Mouse (Mus musculus) hindbrain, embryonic 13.5 days (tissue): ENCODE results near the gene Ralb. TPM values are rescaled to one million over a fixed set of nuclear protein-coding genes. Genes with fewer than 3 reads are reported as not detected.

Source experiments
- ATAC-seq: fragments of 200-750 bp; cut with Nextera tagmentation; 2 replicates; pipeline ENCODE4 v1.8.0; 2017; ENCODE audit warnings: moderate TSS enrichment; ENCODE audit not compliant: low FRiP score
- H3K27ac ChIP-seq: fragments of 300-500 bp; sonication (generic); 2 replicates; pipeline ENCODE4 v1.5.1; 2015; ENCODE audit warnings: inconsistent platforms, mild to moderate bottlenecking, moderate library complexity
- H3K27me3 ChIP-seq: fragments of 300-500 bp; sonication (generic); 2 replicates; pipeline ENCODE4 v1.6.1; 2015; ENCODE audit warnings: mild to moderate bottlenecking, inconsistent platforms
- H3K36me3 ChIP-seq: fragments of 300-500 bp; sonication (generic); 2 replicates; pipeline ENCODE4 v1.6.1; 2015; ENCODE audit warnings: mild to moderate bottlenecking, inconsistent platforms
- H3K4me1 ChIP-seq: fragments of 300-500 bp; sonication (generic); replicated peaks from 2 replicates; pipeline ENCODE4 v1.6.1; 2015; ENCODE audit warnings: inconsistent platforms
- H3K4me2 ChIP-seq: fragments of 300-500 bp; sonication (generic); 2 replicates; pipeline ENCODE4 v1.6.1; 2015; ENCODE audit warnings: inconsistent platforms, mild to moderate bottlenecking, moderate library complexity
- H3K4me3 ChIP-seq: fragments of 300-500 bp; sonication (generic); 2 replicates; pipeline ENCODE4 v1.5.1; 2015; ENCODE audit warnings: mild to moderate bottlenecking, inconsistent platforms
- H3K9ac ChIP-seq: fragments of 300-500 bp; sonication (generic); 2 replicates; pipeline ENCODE4 v1.6.1; 2015; ENCODE audit warnings: mild to moderate bottlenecking, inconsistent platforms
- H3K9me3 ChIP-seq: fragments of 300-500 bp; sonication (generic); 2 replicates; pipeline ENCODE4 v1.6.1; 2016; ENCODE audit warnings: inconsistent platforms
- WGBS: fragments of 180-500 bp; shearing (Covaris S2); methylation state at CpG from one replicate; pipeline ENCODE4 v1.1.7; 2015; 5-methylcytosine and 5-hydroxymethylcytosine counted together
- polyA plus RNA-seq: library from polyadenylated mRNA; unstranded; fragments of >200 nt; fragmentation: Nextera tagmentation; extraction: Ambion mirVana; gene quantifications from 2 replicates; pipeline ENCODE4 v1.2.1, GENCODE M21; 2015

The Ralb gene
- polyA plus RNA-seq, 1 experiment from 2014 or later: 67.3 TPM

DNA sequence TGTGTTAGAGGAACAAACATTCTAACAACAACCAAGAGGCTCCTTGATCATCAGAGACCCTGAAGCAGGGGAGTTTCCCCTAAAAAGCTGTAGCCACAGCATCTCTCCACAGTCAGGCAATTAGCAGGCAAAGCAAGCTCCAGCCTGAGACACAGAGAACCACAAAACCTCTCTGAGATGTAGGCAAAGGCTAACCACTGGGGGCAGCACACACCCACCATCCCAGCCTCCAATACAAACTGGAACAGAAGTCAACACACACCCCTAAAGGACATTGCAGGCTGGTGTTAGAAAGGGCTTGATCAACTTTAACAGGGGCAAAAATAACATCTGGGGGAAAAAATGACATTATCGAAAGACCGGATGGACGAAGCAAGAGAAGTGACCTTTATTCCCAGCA, 20.1 kb downstream of the Ralb start:
- Histone ChIP-seq H3K36me3 (peaks cover 8% of the 10 kb centered on the region), H3K4me2 (no peak overlapping the region), H3K27ac (no peak overlapping the region), H3K4me1 (peaks cover 17% of the 10 kb centered on the region), H3K9ac (no peak overlapping the region), H3K4me3 (no peak overlapping the region), H3K27me3 (no peaks in the 10 kb centered on the region), H3K9me3 (no peaks in the 10 kb centered on the region)
- WGBS: 62% methylated on average over 3 of the region's 3 CpGs
- no peak for ATAC-seq

DNA sequence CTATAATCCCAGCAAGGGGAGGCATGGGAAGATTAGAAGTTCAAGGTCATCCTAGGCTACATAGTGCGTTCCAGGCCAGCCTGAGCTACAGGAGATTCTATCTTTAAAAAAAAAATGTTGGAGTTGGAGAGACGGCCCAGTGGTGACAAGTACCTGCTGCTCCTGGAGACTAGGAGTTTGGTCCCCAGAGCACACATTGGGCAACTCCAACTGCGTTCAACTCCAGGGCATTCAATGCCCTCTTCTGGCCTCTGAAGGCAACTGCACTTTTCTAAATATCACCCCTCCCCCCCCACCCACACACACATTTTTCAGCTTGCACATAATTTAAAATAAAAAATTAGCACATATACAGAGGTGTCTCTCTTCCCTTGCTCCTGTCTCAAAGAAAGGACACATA, 21.7 kb downstream of the Ralb start:
- no peaks in the 10 kb centered on the region for H3K9me3 ChIP-seq
- no peaks in the 10 kb centered on the region for H3K27me3 ChIP-seq
- H3K4me3 ChIP-seq: no peak overlapping the region
- H3K4me1 ChIP-seq: peaks cover 14% of the 10 kb centered on the region
- 68% methylated on average over 3 of the region's 3 CpGs for WGBS
- ATAC-seq: no peak
- H3K36me3 ChIP-seq: peaks cover 8% of the 10 kb centered on the region
- H3K4me2 ChIP-seq: no peak overlapping the region
- H3K9ac ChIP-seq: no peak overlapping the region
- no peak overlapping the region for H3K27ac ChIP-seq

DNA sequence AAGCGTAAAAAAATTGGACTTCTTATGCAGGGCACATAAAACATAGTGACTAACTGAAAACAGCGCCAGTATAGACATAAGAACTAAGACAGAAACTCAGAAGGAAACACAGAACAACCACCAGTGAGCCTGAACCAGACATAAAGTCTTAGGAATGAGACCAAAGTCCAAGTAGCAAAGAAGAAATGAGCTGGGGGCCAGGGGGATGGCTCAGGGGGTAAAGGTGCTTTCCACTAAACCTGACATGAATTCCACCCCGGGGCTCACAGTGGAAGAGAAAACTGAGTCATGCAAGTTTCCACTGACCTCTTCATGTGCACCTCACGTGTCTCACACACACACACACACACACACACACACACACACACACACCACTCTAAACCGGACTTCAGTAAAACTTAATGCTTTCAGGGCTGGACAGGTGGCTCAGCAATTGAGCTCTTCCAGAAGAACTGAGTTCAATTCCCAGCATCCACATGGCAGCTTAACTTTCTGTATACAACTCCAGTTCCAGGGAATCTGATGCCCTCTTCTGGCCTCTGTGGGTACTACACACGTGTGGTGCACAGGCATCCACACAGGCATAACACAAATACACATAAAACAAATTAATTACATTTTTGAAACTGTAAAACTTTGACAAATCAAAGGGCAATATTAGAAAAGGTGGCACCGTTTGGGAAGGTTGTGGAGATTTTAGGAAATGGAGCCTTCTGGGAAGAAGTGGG, 23.2 kb downstream of the Ralb start:
- Histone ChIP-seq H3K36me3 (peaks cover 8% of the 10 kb centered on the region), H3K4me3 (no peak overlapping the region), H3K9me3 (no peaks in the 10 kb centered on the region), H3K9ac (no peak overlapping the region), H3K27ac (no peak overlapping the region), H3K4me1 (no peaks in the 10 kb centered on the region), H3K27me3 (no peaks in the 10 kb centered on the region), H3K4me2 (no peak overlapping the region)
- WGBS: 97% methylated on average over 7 of the region's 7 CpGs
- no peak for ATAC-seq

DNA sequence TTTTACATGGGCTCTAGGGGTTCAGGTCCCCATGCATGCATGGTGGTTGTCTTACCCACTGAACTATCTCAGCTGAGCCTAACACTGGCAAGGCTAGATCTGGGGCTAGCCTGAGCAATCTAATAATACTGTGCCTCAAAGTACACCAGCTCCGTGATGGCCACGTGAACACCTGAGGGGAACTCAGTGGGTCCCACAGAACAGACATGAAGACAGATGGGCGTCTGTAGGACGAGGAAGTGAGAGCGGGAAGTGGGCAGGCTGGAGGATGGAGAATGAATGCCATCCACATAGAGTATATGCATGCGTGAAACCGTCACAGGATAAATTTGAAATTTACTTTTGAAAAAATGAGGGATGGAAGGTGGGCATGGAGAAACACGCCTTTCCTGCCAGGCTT, 23.9 kb downstream of the Ralb start:
- no peaks in the 10 kb centered on the region for H3K9me3 ChIP-seq
- H3K27me3 ChIP-seq: no peaks in the 10 kb centered on the region
- ATAC-seq: no peak
- no peak overlapping the region for H3K9ac ChIP-seq
- no peak overlapping the region for H3K27ac ChIP-seq
- no peaks in the 10 kb centered on the region for H3K4me1 ChIP-seq
- no peak overlapping the region for H3K4me3 ChIP-seq
- H3K36me3 ChIP-seq: peaks cover 8% of the 10 kb centered on the region
- H3K4me2 ChIP-seq: no peak overlapping the region
- WGBS: 95% methylated on average over 8 of the region's 8 CpGs

DNA sequence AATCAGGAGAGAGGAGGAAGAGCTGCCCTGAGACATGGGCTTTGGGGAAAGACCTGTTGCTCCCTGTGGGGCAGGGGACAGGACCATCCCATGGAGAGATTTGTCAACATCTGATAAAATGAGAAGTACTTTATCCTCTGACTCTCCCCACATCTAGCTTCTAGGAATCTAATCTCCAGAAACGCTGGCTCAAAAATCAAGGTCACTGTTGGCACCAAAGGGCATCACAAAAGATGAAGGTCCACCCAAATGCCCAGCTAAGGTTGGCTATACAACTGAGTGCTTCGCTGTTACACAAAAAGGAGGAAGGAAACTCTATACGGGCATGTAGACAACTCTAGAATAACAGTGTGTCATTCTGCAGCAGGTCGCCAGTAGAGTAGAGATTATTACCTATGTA, 25.0 kb downstream of the Ralb start:
- Histone ChIP-seq H3K27ac (no peak overlapping the region), H3K9ac (no peak overlapping the region), H3K4me3 (no peak overlapping the region), H3K4me1 (no peaks in the 10 kb centered on the region), H3K36me3 (peaks cover 14% of the 10 kb centered on the region), H3K4me2 (no peak overlapping the region), H3K27me3 (no peaks in the 10 kb centered on the region), H3K9me3 (no peaks in the 10 kb centered on the region)
- no peak for ATAC-seq
- 89% methylated on average over 4 of the region's 4 CpGs for WGBS

DNA sequence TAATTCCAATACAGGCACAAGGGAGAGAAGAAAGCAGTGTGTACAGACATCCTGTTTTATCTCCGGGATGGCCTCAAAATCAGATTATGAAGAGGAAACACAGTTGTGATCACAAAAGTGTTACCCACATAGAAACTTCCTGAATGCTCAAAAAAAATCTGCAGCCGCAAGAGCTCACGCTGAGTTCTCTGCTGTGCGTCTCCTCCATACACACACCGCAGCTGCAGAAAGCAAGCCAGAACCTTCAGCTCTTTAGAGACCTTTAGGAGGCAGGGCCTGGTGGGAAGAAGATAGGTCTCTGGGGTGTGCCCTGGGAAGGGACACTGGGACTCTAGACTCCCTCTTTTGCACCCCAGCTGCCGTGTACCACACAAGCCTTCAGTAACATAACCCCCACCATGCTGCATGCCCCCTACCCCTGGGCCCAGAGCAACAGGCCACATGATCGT, 27.7 kb downstream of the Ralb start:
- no peak for ATAC-seq
- Histone ChIP-seq H3K27me3 (no peaks in the 10 kb centered on the region), H3K9me3 (no peaks in the 10 kb centered on the region), H3K4me3 (no peak overlapping the region), H3K4me2 (no peak overlapping the region), H3K36me3 (peaks cover 21% of the 10 kb centered on the region), H3K9ac (no peak overlapping the region), H3K4me1 (peaks cover 7% of the 10 kb centered on the region), H3K27ac (no peak overlapping the region)
- WGBS: 80% methylated on average over 7 of the region's 7 CpGs

DNA sequence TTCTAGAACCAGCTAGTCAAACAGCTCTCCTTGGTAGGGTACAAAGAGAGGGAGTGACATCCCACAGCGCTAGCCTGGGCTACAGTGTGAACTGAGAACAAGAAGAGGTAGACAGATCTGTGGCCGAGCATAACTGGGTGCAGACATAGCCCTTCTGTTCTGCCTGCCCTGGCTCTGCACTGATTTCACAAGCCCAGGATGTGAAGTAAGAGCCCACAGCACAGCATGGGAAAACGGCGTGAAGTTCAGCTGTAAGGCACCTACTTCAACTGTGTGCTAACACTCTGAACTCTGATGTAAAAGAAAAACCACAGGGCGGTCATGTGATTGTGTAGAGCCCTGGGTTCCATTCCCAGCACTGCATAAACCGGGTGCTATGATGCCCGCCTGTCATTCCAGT, 29.9 kb downstream of the Ralb start:
- no peak for ATAC-seq
- Histone ChIP-seq H3K27me3 (no peaks in the 10 kb centered on the region), H3K36me3 (peaks cover 30% of the 10 kb centered on the region), H3K4me3 (no peak overlapping the region), H3K4me2 (no peak overlapping the region), H3K9me3 (no peaks in the 10 kb centered on the region), H3K4me1 (peaks cover 13% of the 10 kb centered on the region), H3K9ac (no peak overlapping the region), H3K27ac (no peak overlapping the region)
- WGBS: 92% methylated on average over 7 of the region's 7 CpGs

DNA sequence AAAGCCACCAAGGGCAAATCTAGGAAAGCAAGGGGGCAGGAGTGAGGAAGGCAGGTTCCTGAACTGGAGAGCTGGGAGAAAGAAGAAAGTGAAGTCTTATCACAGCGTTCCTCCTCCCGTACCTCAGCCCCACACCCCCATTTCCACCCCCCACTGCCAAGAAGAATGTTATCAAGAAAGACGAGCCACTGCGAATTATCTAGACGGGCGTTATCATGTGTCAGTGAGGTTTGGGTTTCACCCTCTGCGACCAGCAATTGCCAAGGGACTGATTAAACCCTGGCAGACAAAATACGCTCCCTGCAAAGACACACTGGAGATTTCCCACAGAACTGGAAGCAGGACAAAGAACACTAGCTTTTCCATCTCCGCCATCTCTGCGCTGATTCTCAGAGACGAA, 31.9 kb downstream of the Ralb start:
- Histone ChIP-seq H3K9ac (peak overlapping the region; percentile 25; the same call in 1 of the 2 replicates), H3K27me3 (no peaks in the 10 kb centered on the region), H3K9me3 (no peaks in the 10 kb centered on the region), H3K27ac (no peak overlapping the region), H3K36me3 (peaks cover 38% of the 10 kb centered on the region), H3K4me2 (no peak overlapping the region), H3K4me1 (peaks cover 13% of the 10 kb centered on the region), H3K4me3 (no peak overlapping the region)
- WGBS: 46% methylated on average over 11 of the region's 11 CpGs
- ATAC-seq: no peak

DNA sequence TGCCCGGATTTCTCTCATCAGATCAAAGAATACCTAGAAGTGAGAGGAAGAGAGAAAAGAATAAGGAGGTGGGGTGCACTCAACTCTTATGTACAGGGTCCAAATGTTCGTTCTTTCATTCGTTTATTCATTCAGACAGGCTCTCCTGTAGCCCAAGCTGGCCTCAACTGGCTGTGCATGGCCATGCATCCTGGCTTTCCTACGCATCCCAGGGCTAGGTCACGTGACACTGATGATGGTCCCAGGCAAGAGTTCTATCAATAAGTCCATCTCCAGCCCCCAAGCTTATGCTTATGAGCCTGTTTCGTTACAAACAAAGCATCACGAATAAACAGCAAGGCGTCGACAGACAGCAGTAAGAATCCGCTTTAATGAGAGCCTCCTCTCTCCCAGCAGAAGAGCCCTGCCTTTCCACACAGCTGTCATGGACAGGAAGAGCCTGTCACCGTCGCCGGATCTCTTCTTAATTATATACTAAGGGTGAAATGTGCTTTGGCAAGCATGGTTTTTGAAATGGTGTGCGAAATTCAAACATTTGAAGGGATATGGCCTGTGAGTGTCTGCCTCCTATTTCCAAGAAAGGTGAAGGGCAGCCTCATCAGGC, 32.7 kb downstream of the Ralb start:
- no peak overlapping the region for H3K4me2 ChIP-seq
- no peak overlapping the region for H3K9ac ChIP-seq
- H3K27me3 ChIP-seq: no peaks in the 10 kb centered on the region
- peaks cover 38% of the 10 kb centered on the region for H3K36me3 ChIP-seq
- no peak overlapping the region for H3K4me3 ChIP-seq
- ATAC-seq: no peak
- H3K9me3 ChIP-seq: no peaks in the 10 kb centered on the region
- peaks cover 13% of the 10 kb centered on the region for H3K4me1 ChIP-seq
- H3K27ac ChIP-seq: no peak overlapping the region
- 58% methylated on average over 14 of the region's 14 CpGs for WGBS

DNA sequence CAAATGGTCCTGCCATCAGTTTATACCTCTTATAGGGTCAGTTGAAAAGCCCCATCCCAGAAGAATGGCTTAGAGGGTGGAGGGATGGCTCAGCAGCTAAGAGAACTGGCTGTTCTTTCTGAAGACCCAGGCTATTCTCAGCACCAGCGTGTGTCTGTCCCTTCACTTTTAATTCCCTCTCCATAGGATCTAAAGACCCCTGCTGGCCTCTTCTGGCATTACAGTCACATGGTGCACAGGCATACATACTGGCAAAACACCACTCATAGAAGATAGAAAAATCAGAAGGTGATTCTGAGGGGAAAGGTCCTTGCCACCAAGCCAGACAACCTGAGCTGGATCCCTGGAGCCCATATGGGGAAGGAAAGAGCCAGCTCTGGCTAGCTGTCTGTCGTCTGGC, 41.2 kb downstream of the Ralb start:
- ATAC-seq: no peak
- 0 out of 2 replicates have a peak, but pooled peaks cover 3% of the 10 kb centered on the region for H3K27me3 ChIP-seq
- no peaks in the 10 kb centered on the region for H3K36me3 ChIP-seq
- H3K9me3 ChIP-seq: no peaks in the 10 kb centered on the region
- H3K9ac ChIP-seq: no peak overlapping the region
- no peaks in the 10 kb centered on the region for H3K4me1 ChIP-seq
- H3K27ac ChIP-seq: no peak overlapping the region
- no peak overlapping the region for H3K4me2 ChIP-seq
- 42% methylated on average over 2 of the region's 2 CpGs for WGBS
- no peak overlapping the region for H3K4me3 ChIP-seq

DNA sequence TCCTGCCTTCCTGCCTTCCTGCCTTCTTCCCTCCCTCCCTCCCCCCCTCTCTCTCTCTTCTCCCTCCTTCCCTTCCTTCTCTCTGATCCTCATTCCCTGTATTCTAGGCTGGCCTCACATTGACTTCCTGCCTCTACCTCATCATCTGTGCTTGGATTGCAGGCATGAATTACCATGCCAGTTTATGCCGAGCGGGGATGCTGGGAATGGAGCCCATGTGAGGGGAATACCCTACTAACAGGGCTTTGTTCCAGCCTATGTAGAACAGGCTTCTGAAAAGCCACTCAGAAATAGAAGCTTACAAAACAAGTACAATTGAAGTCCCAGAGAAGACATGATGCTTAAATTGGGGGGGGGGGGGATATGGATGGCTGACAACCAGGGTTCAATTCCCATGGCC, 44.5 kb downstream of the Ralb start:
- Histone ChIP-seq H3K4me2 (no peak overlapping the region), H3K9me3 (no peaks in the 10 kb centered on the region), H3K27ac (no peak overlapping the region), H3K27me3 (peaks cover 7% of the 10 kb centered on the region; the same call in 1 of the 2 replicates), H3K36me3 (no peaks in the 10 kb centered on the region), H3K4me1 (peaks cover 11% of the 10 kb centered on the region; the same call in 1 of the 2 replicates), H3K4me3 (no peak overlapping the region), H3K9ac (no peak overlapping the region)
- ATAC-seq: no peak
- 59% methylated on average over 2 of the region's 2 CpGs for WGBS

DNA sequence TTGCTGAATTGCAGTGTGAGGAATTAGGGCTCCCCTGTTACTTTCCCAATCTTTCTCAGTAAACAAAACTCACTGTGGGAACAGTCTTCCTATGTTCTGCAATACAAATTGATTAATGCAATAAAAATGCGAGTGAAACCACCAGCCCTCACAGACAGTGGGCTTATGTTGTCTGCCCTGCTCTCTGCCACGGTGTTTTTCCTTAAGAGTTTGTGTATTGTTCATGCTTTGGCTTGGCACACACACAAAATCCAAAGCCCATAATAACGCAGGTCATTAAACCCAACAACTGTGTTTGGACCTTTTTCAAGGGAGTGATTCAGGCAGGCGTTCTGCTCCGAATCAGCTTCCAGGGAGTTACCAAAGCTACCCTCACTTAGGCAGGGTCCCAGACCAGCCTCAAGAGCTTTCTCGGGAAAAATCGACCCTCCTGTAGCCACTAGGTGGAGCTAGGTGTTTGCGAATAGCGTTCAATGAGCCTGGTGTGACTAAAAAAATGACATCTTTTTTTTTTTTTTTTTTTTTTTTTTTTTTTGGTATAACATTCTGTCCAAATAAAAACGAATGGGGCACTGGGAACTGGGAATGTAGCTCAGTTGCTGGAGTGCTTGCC, 46.5 kb downstream of the Ralb start:
- H3K9me3 ChIP-seq: no peaks in the 10 kb centered on the region
- H3K36me3 ChIP-seq: no peaks in the 10 kb centered on the region
- 15% methylated on average over 10 of the region's 10 CpGs for WGBS
- ATAC-seq: no peak
- no peak overlapping the region for H3K4me2 ChIP-seq
- H3K9ac ChIP-seq: no peak overlapping the region
- peaks cover 15% of the 10 kb centered on the region for H3K4me1 ChIP-seq
- no peak overlapping the region for H3K4me3 ChIP-seq
- H3K27me3 ChIP-seq: peaks cover 7% of the 10 kb centered on the region; the same call in 1 of the 2 replicates
- no peak overlapping the region for H3K27ac ChIP-seq

DNA sequence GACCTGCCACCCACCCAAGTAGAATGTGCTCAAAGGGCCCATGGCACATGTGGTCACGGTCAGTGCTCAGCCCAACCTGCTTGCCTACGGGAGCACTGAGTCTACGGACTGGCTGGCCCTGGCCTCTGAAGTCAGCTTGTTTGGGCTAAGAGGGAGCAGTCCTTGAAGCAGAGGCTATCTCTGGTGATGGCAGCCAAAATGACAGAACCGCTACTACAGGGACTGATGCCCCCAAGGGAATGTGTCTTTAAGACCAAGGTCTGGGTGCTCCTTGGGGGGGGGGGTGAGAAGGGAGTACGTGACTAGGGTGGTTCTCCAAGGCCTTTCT, 47.1 kb downstream of the Ralb start:
- H3K4me2 ChIP-seq: no peak overlapping the region
- 66% methylated on average over 5 of the region's 5 CpGs for WGBS
- peak; percentile 36; the same call in 1 of the 2 replicates for ATAC-seq

More for the DNA sequence above, 47.1 kb downstream of the Ralb start:
- H3K9ac ChIP-seq: no peak overlapping the region
- no peaks in the 10 kb centered on the region for H3K36me3 ChIP-seq
- H3K27ac ChIP-seq: no peak overlapping the region
- peaks cover 15% of the 10 kb centered on the region for H3K4me1 ChIP-seq
- no peaks in the 10 kb centered on the region for H3K9me3 ChIP-seq
- H3K27me3 ChIP-seq: peaks cover 7% of the 10 kb centered on the region; the same call in 1 of the 2 replicates
- no peak overlapping the region for H3K4me3 ChIP-seq
